Mouse (Mus musculus) CH12.LX (cell line): ENCODE data around the gene Zcwpw1. TPM values are rescaled to one million over a fixed set of nuclear protein-coding genes. Genes with fewer than 3 reads are reported as not detected.

Experiments used
- DNase-seq: peaks from one replicate; pipeline ENCODE4 v3.0.0-alpha.2; 2013; ENCODE audit errors: extremely low read depth
- H3K27ac ChIP-seq: 2 replicates; pipeline ENCODE4 v1.5.1; 2012; ENCODE audit warnings: low read depth, mild to moderate bottlenecking, control low read depth, moderate library complexity; ENCODE audit not compliant: insufficient read depth
- H3K27me3 ChIP-seq: replicated peaks from 2 replicates; pipeline ENCODE3; 2012; ENCODE audit warnings: inconsistent platforms
- H3K36me3 ChIP-seq, 2 experiments: replicated peaks in 1 of 2; 2 replicates each; pipeline versions ENCODE3 to v1.6.1; 2012; ENCODE audit warnings: inconsistent platforms in 1 of 2, low read length in 1 of 2, mild to moderate bottlenecking in 1 of 2, mixed read lengths in 1 of 2, moderate library complexity in 1 of 2; ENCODE audit not compliant: control insufficient read depth in 1 of 2, insufficient read depth in 1 of 2
- H3K4me1 ChIP-seq, 2 experiments: 2 replicates each; pipeline ENCODE4 v1.6.1; 2012; ENCODE audit warnings: inconsistent platforms in 1 of 2, moderate library complexity in 1 of 2; ENCODE audit not compliant: insufficient read depth in 2 of 2, control insufficient read depth in 1 of 2
- H3K4me2 ChIP-seq: 2 replicates; pipeline ENCODE4 v1.6.1; 2012; ENCODE audit warnings: low read depth, mild to moderate bottlenecking, control low read depth; ENCODE audit not compliant: poor library complexity, insufficient read depth, severe bottlenecking
- H3K4me3 ChIP-seq, 3 experiments: fragments of 150-350 bp in 1 of 3; sonication (generic) in 1 of 3; replicated peaks in 1 of 3; 2 replicates each; pipeline versions ENCODE3 to v1.5.1; 2011 to 2012; ENCODE audit warnings: low read depth in 2 of 3, low read length in 2 of 3, mild to moderate bottlenecking in 2 of 3, moderate library complexity in 2 of 3, control low read depth in 1 of 3, improper control_type of control experiment in 1 of 3, inconsistent platforms in 1 of 3, mixed read lengths in 1 of 3; ENCODE audit not compliant: poor library complexity in 1 of 3
- H3K79me2 ChIP-seq: replicated peaks from 2 replicates; pipeline ENCODE4 v1.6.1; 2012; ENCODE audit warnings: mild to moderate bottlenecking, moderate library complexity; ENCODE audit not compliant: control insufficient read depth, poor library complexity, insufficient read depth, severe bottlenecking; ENCODE audit errors: extremely low read depth
- H3K9ac ChIP-seq: 2 replicates; pipeline ENCODE4 v1.6.1; 2012; ENCODE audit warnings: low read depth, mild to moderate bottlenecking, control low read depth, moderate library complexity; ENCODE audit not compliant: insufficient read depth
- H3K9me3 ChIP-seq: replicated peaks from 2 replicates; pipeline ENCODE3; 2012; ENCODE audit warnings: low read length, inconsistent platforms, mixed read lengths
- BHLHE40 ChIP-seq: IDR thresholded peaks from 2 replicates; pipeline ENCODE4 v1.6.1; 2011; ENCODE audit warnings: mild to moderate bottlenecking, low read depth, low read length, improper control_type of control experiment
- CHD1 ChIP-seq: IDR thresholded peaks from 2 replicates; pipeline ENCODE4 v1.6.1; 2012; ENCODE audit warnings: low read depth, low read length, improper control_type of control experiment, inconsistent platforms
- CHD2 ChIP-seq: IDR thresholded peaks from 2 replicates; pipeline ENCODE4 v1.6.1; 2011; ENCODE audit warnings: low read length, improper control_type of control experiment
- CTCF ChIP-seq, 2 experiments: IDR thresholded peaks in 1 of 2; conservative IDR thresholded peaks in 1 of 2; 2 replicates each; pipeline ENCODE4 v1.5.1; 2011 to 2012; ENCODE audit warnings: low read depth in 2 of 2, low read length in 2 of 2, improper control_type of control experiment in 1 of 2, inconsistent platforms in 1 of 2, mild to moderate bottlenecking in 1 of 2, moderate library complexity in 1 of 2
- E2F4 ChIP-seq: IDR thresholded peaks from 2 replicates; pipeline ENCODE4 v1.6.1; 2011; ENCODE audit warnings: low read depth, low read length, improper control_type of control experiment; ENCODE audit not compliant: insufficient replicate concordance
- EP300 ChIP-seq: IDR thresholded peaks from 2 replicates; pipeline ENCODE4 v1.6.1; 2011; ENCODE audit warnings: low read length, improper control_type of control experiment
- ETS1 ChIP-seq: conservative IDR thresholded peaks from 2 replicates; pipeline ENCODE4 v1.6.1; 2012; ENCODE audit warnings: low read depth, mild to moderate bottlenecking, inconsistent platforms, low read length, improper control_type of control experiment, moderate library complexity
- GABPA ChIP-seq: IDR thresholded peaks from 2 replicates; pipeline ENCODE4 v1.6.1; 2012; ENCODE audit warnings: low read depth, low read length, improper control_type of control experiment, inconsistent platforms; ENCODE audit not compliant: insufficient replicate concordance
- IRF4 ChIP-seq: IDR thresholded peaks from 2 replicates; pipeline ENCODE4 v1.6.1; 2014; ENCODE audit warnings: low read depth, mild to moderate bottlenecking, inconsistent platforms, low read length, improper control_type of control experiment
- JUN ChIP-seq: IDR thresholded peaks from 2 replicates; pipeline ENCODE4 v1.6.1; 2011; ENCODE audit warnings: low read depth, mild to moderate bottlenecking, low read length, improper control_type of control experiment, moderate library complexity; ENCODE audit not compliant: insufficient read depth
- JUND ChIP-seq: conservative IDR thresholded peaks from 2 replicates; pipeline ENCODE4 v1.6.1; 2011; ENCODE audit warnings: low read depth, low read length, improper control_type of control experiment
- MAFK ChIP-seq: IDR thresholded peaks from 2 replicates; pipeline ENCODE4 v1.6.1; 2011; ENCODE audit warnings: low read length, improper control_type of control experiment; ENCODE audit not compliant: insufficient replicate concordance
- MAZ ChIP-seq: IDR thresholded peaks from 2 replicates; pipeline ENCODE4 v1.6.1; 2012; ENCODE audit warnings: low read depth, mild to moderate bottlenecking, inconsistent platforms, low read length, improper control_type of control experiment, moderate library complexity
- MEF2A ChIP-seq: IDR thresholded peaks from 2 replicates; pipeline ENCODE4 v1.6.1; 2014; ENCODE audit warnings: low read depth, mild to moderate bottlenecking, inconsistent platforms, low read length, improper control_type of control experiment, borderline replicate concordance
- MXI1 ChIP-seq: IDR thresholded peaks from 2 replicates; pipeline ENCODE4 v1.6.1; 2011; ENCODE audit warnings: mild to moderate bottlenecking, low read depth, low read length, improper control_type of control experiment
- MYC ChIP-seq: IDR thresholded peaks from 2 replicates; pipeline ENCODE4 v1.6.1; 2011; ENCODE audit warnings: low read depth, mild to moderate bottlenecking, improper control_type of control experiment, low read length
- NELFE ChIP-seq: IDR thresholded peaks from 2 replicates; pipeline ENCODE4 v1.6.1; 2011; ENCODE audit warnings: low read depth, low read length, improper control_type of control experiment
- NRF1 ChIP-seq: IDR thresholded peaks from 2 replicates; pipeline ENCODE4 v1.6.1; 2014; ENCODE audit warnings: low read depth, mild to moderate bottlenecking, inconsistent platforms, low read length, improper control_type of control experiment, moderate library complexity
- PAX5 ChIP-seq: IDR thresholded peaks from 2 replicates; pipeline ENCODE4 v1.6.1; 2012; ENCODE audit warnings: low read length, inconsistent platforms, mixed read lengths
- POLR2A ChIP-seq: IDR thresholded peaks from 2 replicates; pipeline ENCODE4 v1.6.1; 2011; ENCODE audit warnings: low read depth, mild to moderate bottlenecking, improper control_type of control experiment, low read length
- POLR2AphosphoS2 ChIP-seq: IDR thresholded peaks from 2 replicates; pipeline ENCODE4 v1.6.1; 2011; ENCODE audit warnings: low read depth, low read length, improper control_type of control experiment
- RAD21 ChIP-seq: IDR thresholded peaks from 2 replicates; pipeline ENCODE4 v1.6.1; 2011; ENCODE audit warnings: low read depth, mild to moderate bottlenecking, low read length, improper control_type of control experiment, moderate library complexity
- RCOR1 ChIP-seq: conservative IDR thresholded peaks from 2 replicates; pipeline ENCODE4 v1.6.1; 2012; ENCODE audit warnings: low read depth, mild to moderate bottlenecking, inconsistent platforms, low read length, improper control_type of control experiment
- SIN3A ChIP-seq: IDR thresholded peaks from 2 replicates; pipeline ENCODE4 v1.6.1; 2012; ENCODE audit warnings: low read length, improper control_type of control experiment, inconsistent platforms
- SMC3 ChIP-seq: IDR thresholded peaks from 2 replicates; pipeline ENCODE4 v1.6.1; 2011; ENCODE audit warnings: low read depth, low read length, improper control_type of control experiment
- TCF12 ChIP-seq: IDR thresholded peaks from 2 replicates; pipeline ENCODE4 v1.6.1; 2014; ENCODE audit warnings: low read depth, mild to moderate bottlenecking, inconsistent platforms, low read length, improper control_type of control experiment
- UBTF ChIP-seq: IDR thresholded peaks from 2 replicates; pipeline ENCODE4 v1.6.1; 2012; ENCODE audit warnings: low read depth, mild to moderate bottlenecking, inconsistent platforms, low read length, improper control_type of control experiment, moderate library complexity
- USF1 ChIP-seq: IDR thresholded peaks from 2 replicates; pipeline ENCODE4 v1.6.1; 2014; ENCODE audit warnings: low read depth, mild to moderate bottlenecking, inconsistent platforms, low read length, improper control_type of control experiment
- USF2 ChIP-seq: conservative IDR thresholded peaks from 2 replicates; pipeline ENCODE4 v1.6.1; 2011; ENCODE audit warnings: low read depth, low read length, improper control_type of control experiment
- ZKSCAN1 ChIP-seq: IDR thresholded peaks from 2 replicates; pipeline ENCODE4 v1.6.1; 2012; ENCODE audit warnings: low read depth, inconsistent platforms, low read length, improper control_type of control experiment, borderline replicate concordance
- ZMIZ1 ChIP-seq: IDR thresholded peaks from 2 replicates; pipeline ENCODE4 v1.6.1; 2012; ENCODE audit warnings: low read depth, mild to moderate bottlenecking, inconsistent platforms, low read length, improper control_type of control experiment
- dilution Hi-C: fragments of 300-500 bp; cut with MboI; formaldehyde crosslinking; loops from 2 replicates; pipeline ENCODE4 v1.14.3; 2020; ENCODE audit warnings: low sequenced_read_pairs; ENCODE audit not compliant: extremely low pct_unique_long_range_greater_than_20kb, extremely low pct_ligation_motif_present
- in situ Hi-C: fragments of 300-500 bp; cut with MboI; formaldehyde crosslinking; loops from 3 replicates; pipeline ENCODE4 v1.14.3; 2019; ENCODE audit warnings: low sequenced_read_pairs, low pct_ligation_motif_present, low pct_unique_long_range_greater_than_20kb, mixed read lengths
- polyA plus RNA-seq: library from polyadenylated mRNA; unstranded; fragments of >175 nt; gene quantifications from 2 replicates; pipeline ENCODE4 v1.2.1, GENCODE M21; 2012; ENCODE audit warnings: low read depth; ENCODE audit not compliant: insufficient read length
- total RNA-seq, 2 experiments: library from RNA; depleted of rRNA; stranded (reverse); fragments of 300-350 nt in 1 of 2; fragments of >200 nt in 1 of 2; gene quantifications; 2 replicates each; pipeline ENCODE4 v1.2.3; 2012 to 2014

Zcwpw1 gene
- total and polyA plus RNA-seq, 3 experiments = 1.3 to 3.0 (median 2.8) TPM

DNA sequence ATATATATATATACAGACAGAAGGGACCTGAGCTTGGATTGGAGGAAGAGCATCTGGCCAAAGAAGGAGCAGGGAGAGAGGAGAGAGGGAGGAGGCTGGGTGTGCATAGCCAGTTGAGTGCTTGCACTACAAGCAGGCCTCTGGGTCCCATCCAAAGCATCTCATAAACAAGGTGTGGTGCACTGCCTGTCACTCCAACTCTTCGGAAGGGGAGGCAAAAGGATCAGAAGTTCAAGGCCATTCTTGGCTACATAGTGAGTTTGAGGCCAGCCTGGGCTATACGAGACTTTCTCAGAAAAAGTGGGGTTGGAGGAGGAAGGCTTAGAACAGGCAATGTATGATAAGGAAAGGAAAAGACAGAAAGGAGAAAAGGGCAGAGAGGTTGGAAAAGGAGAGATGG, 38.4 kb downstream of the Zcwpw1 start:
- no peaks in the 10 kb centered on the region for H3K9me3 ChIP-seq
- no peaks in the 10 kb centered on the region for H3K27me3 ChIP-seq
- H3K4me2 ChIP-seq = peak overlapping the region; percentile 26
- H3K4me1 ChIP-seq = peaks cover 30 to 84% of the 10 kb centered on the region in 2 experiments
- no peaks in the 10 kb centered on the region for H3K79me2 ChIP-seq
- H3K36me3 ChIP-seq = no peaks in the 10 kb centered on the region
- peak overlapping the region; percentile 84 for H3K27ac ChIP-seq
- dilution Hi-C loops = no loop called here
- no peak overlapping the region; the same call in 1 of the 2 replicates for H3K9ac ChIP-seq
- H3K4me3 ChIP-seq = peak overlapping the region in 1 of 3 experiments; percentile 21
- TF ChIP-seq MAFK = no peak
- no peak for TF ChIP-seq IRF4
- TF ChIP-seq SIN3A = no peak
- TF ChIP-seq RAD21 = no peak
- TF ChIP-seq MAZ = no peak
- TF ChIP-seq SMC3 = no peak
- no peak for TF ChIP-seq ZMIZ1
- no peak for TF ChIP-seq RCOR1
- no peak for TF ChIP-seq MYC
- TF ChIP-seq UBTF = no peak
- no peak for TF ChIP-seq CHD2
- no peak for TF ChIP-seq USF2
- TF ChIP-seq BHLHE40 = no peak
- no peak for TF ChIP-seq USF1
- no peak for TF ChIP-seq ETS1
- TF ChIP-seq GABPA = no peak
- TF ChIP-seq NRF1 = no peak
- in situ Hi-C loops = no loop called here
- no peak for DNase-seq

GRCm38 (mm10) chr5:137826421-137826820, 38.8 kb downstream of the Zcwpw1 start:
- dilution Hi-C loops = no loop called here
- TF ChIP-seq ZMIZ1 (no peak), MAFK (no peak), CTCF (conservative IDR thresholded peaks at IDR 0.05 in 1 of 2, IDR thresholded peaks at IDR 0.05 in 1 of 2; ENCODE audit: low read depth in 2 of 2, low read length in 2 of 2) (no peak), POLR2AphosphoS2 (no peak), POLR2A (peak; percentile 61), EP300 (no peak), ETS1 (0 out of 2 replicates have a peak, but pooled peaks have one; percentile 8), RCOR1 (no peak), JUN (no peak), USF2 (no peak), E2F4 (no peak), SMC3 (no peak), MXI1 (peak; percentile 93), TCF12 (no peak), IRF4 (0 out of 2 replicates have a peak, but pooled peaks have one; percentile 18), PAX5 (no peak), UBTF (no peak), USF1 (no peak), MYC (no peak), ZKSCAN1 (no peak), NELFE (no peak), CHD1 (no peak), MEF2A (0 out of 2 replicates have a peak, but pooled peaks have one; percentile 30), JUND (no peak), RAD21 (no peak; the same call in 1 of the 2 replicates)

More at GRCm38 (mm10) chr5:137826421-137826820, 38.8 kb downstream of the Zcwpw1 start:
- in situ Hi-C loops = no loop called here
- Histone ChIP-seq H3K27me3 (no peaks in the 10 kb centered on the region), H3K4me3 (peak overlapping the region in 1 of 3 experiments; percentile 31), H3K79me2 (no peaks in the 10 kb centered on the region), H3K9me3 (no peaks in the 10 kb centered on the region), H3K4me2 (peak overlapping the region; percentile 26), H3K4me1 (peaks cover 33 to 88% of the 10 kb centered on the region in 2 experiments), H3K9ac (no peak overlapping the region; the same call in 1 of the 2 replicates), H3K36me3 (no peaks in the 10 kb centered on the region), H3K27ac (peak overlapping the region; percentile 84; the same call in 1 of the 2 replicates)
- DNase-seq = peak; percentile 67
